Mouse (Mus musculus) MEL (cell line): ENCODE data around the gene Kl. TPM values are rescaled to one million over a fixed set of nuclear protein-coding genes. Genes with fewer than 3 reads are reported as not detected.

Source experiments
- DNase-seq: peaks from one replicate; pipeline ENCODE4 v3.0.0; 2011; ENCODE audit warnings: low read depth, low spot score
- H3K27ac ChIP-seq: 2 replicates; pipeline ENCODE4 v1.5.1; 2012; ENCODE audit warnings: low read depth, mild to moderate bottlenecking, control low read depth, low read length, moderate library complexity; ENCODE audit not compliant: control insufficient read depth
- H3K27me3 ChIP-seq, 2 experiments: fragments of 150-350 bp in 1 of 2; sonication (generic) in 1 of 2; 2 replicates each; pipeline ENCODE4 v1.6.1; 2012; ENCODE audit warnings: low read length in 2 of 2, mild to moderate bottlenecking in 2 of 2, improper control_type of control experiment in 1 of 2, moderate library complexity in 1 of 2; ENCODE audit not compliant: insufficient read depth in 2 of 2, control insufficient read depth in 1 of 2
- H3K36me3 ChIP-seq, 2 experiments: 2 replicates each; pipeline ENCODE4 v1.6.1; 2012 to 2014; ENCODE audit warnings: low read length in 2 of 2, improper control_type of control experiment in 1 of 2, inconsistent platforms in 1 of 2, mild to moderate bottlenecking in 1 of 2; ENCODE audit not compliant: insufficient read depth in 2 of 2, control insufficient read depth in 1 of 2
- H3K4me1 ChIP-seq, 2 experiments: fragments of 150-350 bp in 1 of 2; sonication (generic) in 1 of 2; 2 replicates each; pipeline ENCODE4 v1.6.1; 2012; ENCODE audit warnings: low read length in 2 of 2, improper control_type of control experiment in 1 of 2, mild to moderate bottlenecking in 1 of 2; ENCODE audit not compliant: insufficient read depth in 2 of 2, control insufficient read depth in 1 of 2
- H3K4me3 ChIP-seq, 2 experiments: fragments of 150-350 bp in 1 of 2; sonication (generic) in 1 of 2; 2 replicates each; pipeline ENCODE4 v1.5.1; 2012; ENCODE audit warnings: low read depth in 2 of 2, low read length in 2 of 2, mild to moderate bottlenecking in 2 of 2, moderate library complexity in 2 of 2, control low read depth in 1 of 2, improper control_type of control experiment in 1 of 2; ENCODE audit not compliant: control insufficient read depth in 1 of 2, insufficient read depth in 1 of 2
- H3K79me2 ChIP-seq: 2 replicates; pipeline ENCODE4 v1.6.1; 2012; ENCODE audit warnings: mild to moderate bottlenecking, low read length, moderate library complexity; ENCODE audit not compliant: control insufficient read depth, poor library complexity, insufficient read depth
- H3K9ac ChIP-seq: 2 replicates; pipeline ENCODE4 v1.6.1; 2012; ENCODE audit warnings: low read depth, mild to moderate bottlenecking, control low read depth, low read length, moderate library complexity; ENCODE audit not compliant: control insufficient read depth, poor library complexity, severe bottlenecking
- H3K9me3 ChIP-seq: fragments of 150-350 bp; sonication (generic); replicated peaks from 2 replicates; pipeline ENCODE4 v1.6.1; 2012; ENCODE audit warnings: mild to moderate bottlenecking, low read length, improper control_type of control experiment, moderate library complexity; ENCODE audit not compliant: insufficient read depth
- CHD1 ChIP-seq: IDR thresholded peaks from 2 replicates; pipeline ENCODE4 v1.6.1; 2012; ENCODE audit warnings: low read depth, mild to moderate bottlenecking, inconsistent platforms, low read length, improper control_type of control experiment
- CHD2 ChIP-seq: IDR thresholded peaks from 2 replicates; pipeline ENCODE4 v1.6.1; 2011; ENCODE audit warnings: low read length, improper control_type of control experiment
- E2F4 ChIP-seq: IDR thresholded peaks from 2 replicates; pipeline ENCODE4 v1.6.1; 2011; ENCODE audit warnings: low read depth, low read length, improper control_type of control experiment, borderline replicate concordance
- GABPA ChIP-seq: IDR thresholded peaks from 2 replicates; pipeline ENCODE4 v1.6.1; 2012; ENCODE audit warnings: low read depth, mild to moderate bottlenecking, inconsistent platforms, low read length, improper control_type of control experiment, moderate library complexity
- GATA1 ChIP-seq: IDR thresholded peaks from 2 replicates; pipeline ENCODE4 v1.6.1; 2011; ENCODE audit warnings: low read depth, low read length, improper control_type of control experiment
- HCFC1 ChIP-seq: IDR thresholded peaks from 2 replicates; pipeline ENCODE4 v1.6.1; 2012; ENCODE audit warnings: low read depth, mild to moderate bottlenecking, inconsistent platforms, low read length, improper control_type of control experiment, moderate library complexity
- JUND ChIP-seq: IDR thresholded peaks from 2 replicates; pipeline ENCODE4 v1.6.1; 2011; ENCODE audit warnings: low read depth, mild to moderate bottlenecking, improper control_type of control experiment, low read length
- MAZ ChIP-seq: IDR thresholded peaks from 2 replicates; pipeline ENCODE4 v1.6.1; 2012; ENCODE audit warnings: low read depth, mild to moderate bottlenecking, inconsistent platforms, low read length, improper control_type of control experiment
- MEF2A ChIP-seq: IDR thresholded peaks from 2 replicates; pipeline ENCODE4 v1.6.1; 2014; ENCODE audit warnings: low read depth, mild to moderate bottlenecking, inconsistent platforms, low read length, improper control_type of control experiment; ENCODE audit not compliant: poor library complexity, insufficient replicate concordance, severe bottlenecking; ENCODE audit errors: extremely low read depth
- MXI1 ChIP-seq: IDR thresholded peaks from 2 replicates; pipeline ENCODE4 v1.6.1; 2011; ENCODE audit warnings: mild to moderate bottlenecking, low read depth, low read length, improper control_type of control experiment
- MYB ChIP-seq: IDR thresholded peaks from 2 replicates; pipeline ENCODE4 v1.6.1; 2011; ENCODE audit warnings: mild to moderate bottlenecking, low read depth, low read length, improper control_type of control experiment
- MYC ChIP-seq: IDR thresholded peaks from 2 replicates; pipeline ENCODE4 v1.6.1; 2011; ENCODE audit warnings: low read depth, mild to moderate bottlenecking, low read length, improper control_type of control experiment, moderate library complexity
- NELFE ChIP-seq: IDR thresholded peaks from 2 replicates; pipeline ENCODE4 v1.6.1; 2011; ENCODE audit warnings: low read depth, low read length, improper control_type of control experiment
- POLR2A ChIP-seq, 2 experiments: IDR thresholded peaks; 2 replicates each; pipeline ENCODE4 v1.6.1; 2011 to 2012; ENCODE audit warnings: low read length in 2 of 2, mild to moderate bottlenecking in 2 of 2, control low read depth in 1 of 2, improper control_type of control experiment in 1 of 2, low read depth in 1 of 2, moderate library complexity in 1 of 2; ENCODE audit not compliant: control insufficient read depth in 1 of 2, insufficient read depth in 1 of 2, poor library complexity in 1 of 2
- TAL1 ChIP-seq: IDR thresholded peaks from 2 replicates; pipeline ENCODE4 v1.6.1; 2012; ENCODE audit warnings: mild to moderate bottlenecking, inconsistent platforms, low read length, moderate library complexity, mixed read lengths
- ZKSCAN1 ChIP-seq: IDR thresholded peaks from 2 replicates; pipeline ENCODE4 v1.6.1; 2012; ENCODE audit warnings: low read depth, mild to moderate bottlenecking, inconsistent platforms, low read length, improper control_type of control experiment, moderate library complexity
- ZMIZ1 ChIP-seq: IDR thresholded peaks from 2 replicates; pipeline ENCODE4 v1.6.1; 2012; ENCODE audit warnings: low read depth, mild to moderate bottlenecking, inconsistent platforms, low read length, improper control_type of control experiment, moderate library complexity
- ZNF384 ChIP-seq: IDR thresholded peaks from 2 replicates; pipeline ENCODE4 v1.6.1; 2012; ENCODE audit warnings: low read depth, mild to moderate bottlenecking, inconsistent platforms, low read length, improper control_type of control experiment
- polyA plus RNA-seq, 2 experiments: library from polyadenylated mRNA; stranded (reverse) in 1 of 2; unstranded in 1 of 2; fragments of >175 nt in 1 of 2; fragments of >200 nt in 1 of 2; gene quantifications; 2 replicates each; pipeline versions ENCODE4 v1.2.1 to v1.2.4; 2012; ENCODE audit warnings: low replicate concordance in 2 of 2, low read depth in 1 of 2; ENCODE audit not compliant: insufficient read length in 2 of 2, insufficient read depth in 1 of 2, missing spikeins in 1 of 2
- total RNA-seq: library from RNA; depleted of rRNA; stranded (reverse); fragments of 300-350 nt; gene quantifications from 2 replicates; pipeline ENCODE4 v1.2.3, GENCODE M21; 2012

Kl gene
- total and polyA plus RNA-seq, 3 experiments, result not detected

DNA sequence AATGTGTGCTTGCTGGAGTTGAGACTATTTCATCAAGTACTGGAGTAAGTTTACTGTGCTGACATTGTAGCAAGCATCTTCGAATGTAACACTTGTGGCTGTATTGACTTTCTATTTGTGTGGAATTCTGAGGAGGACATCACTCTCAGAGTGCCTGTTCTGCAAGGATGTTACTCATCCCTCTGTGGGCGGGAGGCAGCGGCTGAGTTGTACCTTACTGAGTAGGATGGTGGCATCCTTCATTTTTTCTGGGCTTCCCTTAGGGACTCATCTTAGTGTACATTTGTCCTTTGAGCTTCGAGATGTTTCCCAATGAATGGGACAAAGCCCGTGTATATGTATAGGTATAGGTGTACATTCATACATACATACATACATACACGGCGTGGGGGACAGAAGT lies 1.1 kb upstream of the Kl start:
- H3K9me3 ChIP-seq, result no peaks in the 10 kb centered on the region
- H3K9ac ChIP-seq, result no peak overlapping the region
- H3K79me2 ChIP-seq, result no peaks in the 10 kb centered on the region
- H3K36me3 ChIP-seq, result no peaks in the 10 kb centered on the region
- H3K27me3 ChIP-seq, result no peaks in the 10 kb centered on the region
- no peak for TF ChIP-seq CHD2
- TF ChIP-seq MEF2A, result no peak
- TF ChIP-seq MXI1, result no peak
- TF ChIP-seq NELFE, result no peak
- TF ChIP-seq ZNF384, result no peak
- TF ChIP-seq HCFC1, result no peak
- no peak for TF ChIP-seq MYB
- TF ChIP-seq MAZ, result no peak
- no peak for TF ChIP-seq E2F4
- TF ChIP-seq GABPA, result no peak
- H3K27ac ChIP-seq, result no peak overlapping the region
- no peak overlapping the region for H3K4me3 ChIP-seq
- H3K4me1 ChIP-seq, result no peaks in the 10 kb centered on the region
- DNase-seq, result no peak

DNA sequence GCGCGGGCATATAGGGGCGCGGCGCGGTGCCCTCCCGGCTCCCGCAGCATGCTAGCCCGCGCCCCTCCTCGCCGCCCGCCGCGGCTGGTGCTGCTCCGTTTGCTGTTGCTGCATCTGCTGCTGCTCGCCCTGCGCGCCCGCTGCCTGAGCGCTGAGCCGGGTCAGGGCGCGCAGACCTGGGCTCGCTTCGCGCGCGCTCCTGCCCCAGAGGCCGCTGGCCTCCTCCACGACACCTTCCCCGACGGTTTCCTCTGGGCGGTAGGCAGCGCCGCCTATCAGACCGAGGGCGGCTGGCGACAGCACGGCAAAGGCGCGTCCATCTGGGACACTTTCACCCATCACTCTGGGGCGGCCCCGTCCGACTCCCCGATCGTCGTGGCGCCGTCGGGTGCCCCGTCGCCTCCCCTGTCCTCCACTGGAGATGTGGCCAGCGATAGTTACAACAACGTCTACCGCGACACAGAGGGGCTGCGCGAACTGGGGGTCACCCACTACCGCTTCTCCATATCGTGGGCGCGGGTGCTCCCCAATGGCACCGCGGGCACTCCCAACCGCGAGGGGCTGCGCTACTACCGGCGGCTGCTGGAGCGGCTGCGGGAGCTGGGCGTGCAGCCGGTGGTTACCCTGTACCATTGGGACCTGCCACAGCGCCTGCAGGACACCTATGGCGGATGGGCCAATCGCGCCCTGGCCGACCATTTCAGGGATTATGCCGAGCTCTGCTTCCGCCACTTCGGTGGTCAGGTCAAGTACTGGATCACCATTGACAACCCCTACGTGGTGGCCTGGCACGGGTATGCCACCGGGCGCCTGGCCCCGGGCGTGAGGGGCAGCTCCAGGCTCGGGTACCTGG lies 488 bp downstream of the Kl start:
- Histone ChIP-seq H3K4me3 (no peak overlapping the region), H3K36me3 (no peaks in the 10 kb centered on the region), H3K79me2 (no peaks in the 10 kb centered on the region), H3K4me1 (no peaks in the 10 kb centered on the region), H3K9ac (no peak overlapping the region), H3K27ac (no peak overlapping the region), H3K9me3 (no peaks in the 10 kb centered on the region), H3K27me3 (no peaks in the 10 kb centered on the region)
- TF ChIP-seq CHD2 (no peak), JUND (no peak), NELFE (no peak), CHD1 (no peak), POLR2A (IDR thresholded peaks at IDR 0.05; ENCODE audit: control insufficient read depth in 1 of 2, insufficient read depth in 1 of 2, low read depth in 1 of 2, low read length in 2 of 2, poor library complexity in 1 of 2) (no peak), ZKSCAN1 (no peak), MXI1 (no peak), ZMIZ1 (no peak), E2F4 (no peak), ZNF384 (no peak), GATA1 (no peak), MYC (no peak), MYB (no peak), TAL1 (no peak)
- DNase-seq, result no peak
